Mouse (Mus musculus): Measurements from ENCODE around the gene Lhfp.
"Not testable (repeated sequence)": the region's sequence is repeated elsewhere in the genome, so short reads cannot be mapped to it uniquely, and the experiment has no call there.

Lhfp gene

DNA sequence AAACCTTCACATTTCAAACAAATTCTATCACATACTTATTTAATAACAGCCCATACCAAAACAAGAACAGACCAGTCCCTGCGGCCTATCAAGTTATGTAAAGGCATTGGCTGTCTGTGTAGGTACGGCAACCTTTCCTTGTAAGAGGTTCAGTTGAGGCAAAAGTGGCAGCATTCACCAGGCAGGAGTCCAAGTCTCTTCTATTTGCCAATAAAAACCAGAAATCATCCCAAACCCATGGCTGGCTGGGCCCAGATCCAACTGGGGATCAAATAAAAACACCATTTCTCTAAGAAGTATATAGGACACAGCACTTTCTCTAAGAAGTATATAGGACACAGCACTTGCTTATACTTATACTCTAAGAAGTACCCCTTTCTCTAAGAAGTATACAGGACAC, 171.3 kb downstream of the Lhfp start:
- DNase-seq (ENCODE audit: low spot score in 2 of 2) = no peak

DNA sequence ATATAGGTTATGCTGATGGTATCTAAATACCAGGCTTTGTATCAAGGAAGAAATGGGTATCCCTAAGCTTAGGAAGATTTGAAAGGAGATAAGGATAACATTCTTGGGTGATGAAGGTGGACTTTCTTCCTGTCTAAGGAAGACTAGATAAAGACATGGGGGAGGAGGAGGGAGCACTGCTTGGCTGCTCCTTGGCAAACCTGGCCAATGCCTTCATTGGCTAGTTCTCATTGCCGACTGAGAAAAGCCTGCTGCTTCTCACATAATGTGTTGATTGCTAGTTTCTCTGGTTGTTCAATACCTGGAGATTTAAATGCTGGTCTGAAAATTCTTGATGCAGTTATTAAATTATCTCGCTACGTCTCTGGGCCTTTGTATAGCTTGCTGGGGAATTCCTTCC, 172.0 kb downstream of the Lhfp start:
- DNase-seq (ENCODE audit: low spot score in 2 of 2) = no peak

DNA sequence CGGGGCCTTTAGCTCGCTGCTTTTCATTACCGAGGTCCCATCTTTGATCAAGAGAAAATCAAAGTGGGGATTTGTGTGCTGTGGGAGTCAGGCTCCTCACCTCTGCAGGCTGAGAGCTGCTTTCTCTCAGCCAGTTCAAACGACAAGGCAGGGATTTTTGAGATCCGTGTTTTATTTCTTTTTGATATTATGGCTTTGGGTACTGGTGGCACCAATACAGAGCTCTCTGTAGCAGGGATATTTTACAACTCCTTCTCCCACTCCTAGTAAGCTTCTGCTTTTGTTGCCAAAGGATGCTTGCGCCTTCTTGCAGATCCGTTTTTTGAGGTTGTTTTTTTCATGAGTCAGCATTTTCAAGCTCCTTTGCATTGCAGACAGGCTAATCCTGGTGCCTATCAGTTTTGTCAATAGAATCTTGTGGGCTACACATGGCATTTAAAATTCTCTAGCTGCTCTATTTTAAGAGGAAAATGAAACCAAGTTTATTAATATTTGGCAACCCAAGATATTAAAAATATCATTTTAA, 172.5 kb downstream of the Lhfp start:
- no peak for DNase-seq (ENCODE audit: low spot score in 2 of 2)

DNA sequence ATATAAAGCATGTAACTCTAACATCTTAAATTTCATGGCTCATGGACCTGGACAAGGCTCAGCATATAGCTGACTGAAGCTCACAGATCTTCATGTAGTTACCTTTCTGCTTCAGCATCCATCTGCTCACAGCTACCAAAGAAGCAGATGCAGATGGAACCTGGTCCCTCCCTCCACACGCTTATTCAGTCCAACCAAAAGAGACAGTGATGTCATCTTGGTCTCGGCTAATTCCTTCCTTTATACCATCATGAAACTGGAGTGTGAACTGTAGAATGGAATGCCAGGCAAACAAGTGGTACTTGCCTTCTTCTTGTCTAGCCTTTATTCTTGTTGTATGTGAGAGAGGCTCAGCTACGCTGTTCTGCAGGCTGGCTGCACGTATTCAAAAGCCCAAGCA, 173.1 kb downstream of the Lhfp start:
- DNase-seq (ENCODE audit: low spot score in 2 of 2) = no peak

DNA sequence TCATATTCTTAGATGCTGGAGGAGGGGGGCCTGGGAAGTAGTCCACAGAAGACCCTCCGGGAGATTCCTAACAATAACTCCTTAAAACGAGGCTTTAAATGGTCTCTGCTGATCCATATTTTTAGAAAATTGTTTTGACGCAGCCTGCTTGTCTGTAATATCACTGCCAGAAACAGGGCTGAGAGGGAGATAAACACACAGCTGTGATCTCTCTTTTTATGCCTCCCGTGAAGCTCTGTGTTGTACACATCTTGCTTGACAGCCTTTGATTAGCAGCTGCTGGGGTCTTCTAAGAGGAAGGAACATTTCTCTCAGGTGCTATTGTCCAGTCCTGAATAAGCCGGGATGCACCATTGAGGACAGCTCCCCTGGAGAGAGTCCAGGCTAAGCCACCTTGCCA, 176.4 kb downstream of the Lhfp start:
- DNase-seq (ENCODE audit: low spot score in 2 of 2) = no peak

DNA sequence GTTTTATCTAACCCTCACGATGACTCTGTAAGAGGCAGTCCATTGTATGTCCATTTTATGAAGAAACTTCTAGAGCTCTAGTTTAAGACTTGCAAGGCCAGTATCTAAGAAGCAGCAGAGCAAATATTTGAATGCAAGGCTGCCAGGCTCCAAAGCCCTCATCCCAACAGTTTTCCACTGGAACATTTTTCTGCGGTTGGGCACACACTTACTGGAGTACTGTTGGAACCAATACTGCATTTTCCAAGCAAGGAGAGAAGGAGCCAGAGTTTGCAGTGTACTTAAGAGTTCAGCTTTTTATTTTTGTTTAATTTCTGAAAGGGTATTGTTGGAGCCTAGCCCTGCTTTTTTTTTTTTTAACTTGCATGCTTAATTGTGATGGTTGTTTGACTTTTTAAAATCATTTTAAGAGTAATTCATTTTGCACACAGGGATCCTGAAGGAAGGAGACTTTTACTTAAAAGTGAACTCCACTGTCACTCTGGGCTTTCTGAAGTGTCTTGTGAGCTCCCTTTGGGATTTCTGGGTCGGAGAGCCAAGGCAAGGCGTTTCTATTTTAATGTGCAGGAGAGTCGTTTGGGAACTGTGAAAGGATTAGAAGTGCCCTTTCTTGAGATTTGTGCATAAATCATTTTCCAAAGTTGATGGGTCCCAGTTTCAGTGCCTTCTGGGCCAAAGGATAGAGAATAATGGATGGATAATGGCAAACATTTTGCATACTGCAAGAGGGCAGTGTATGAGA, 180.4 kb downstream of the Lhfp start:
- DNase-seq (ENCODE audit: low spot score in 2 of 2) = no peak

DNA sequence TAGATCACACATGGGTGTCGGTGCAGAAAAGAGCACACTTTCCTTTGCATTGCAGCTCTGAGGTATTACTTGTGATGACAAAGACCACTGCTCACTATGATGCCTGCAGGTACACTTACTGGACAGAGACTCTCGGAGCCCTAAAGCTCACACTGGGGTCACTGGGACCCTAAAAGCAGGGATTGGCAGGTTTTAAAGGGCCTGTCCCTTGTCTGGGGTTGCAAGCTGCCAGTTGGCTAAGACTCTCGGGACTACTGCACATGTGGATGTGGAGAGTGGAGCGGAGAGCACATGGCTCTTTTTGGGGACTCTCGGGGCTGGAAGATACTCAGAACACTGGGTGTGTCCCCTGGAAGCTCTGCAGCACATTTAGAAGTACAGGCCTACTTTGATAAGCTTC, 182.8 kb downstream of the Lhfp start:
- no peak for DNase-seq (ENCODE audit: low spot score in 2 of 2)

DNA sequence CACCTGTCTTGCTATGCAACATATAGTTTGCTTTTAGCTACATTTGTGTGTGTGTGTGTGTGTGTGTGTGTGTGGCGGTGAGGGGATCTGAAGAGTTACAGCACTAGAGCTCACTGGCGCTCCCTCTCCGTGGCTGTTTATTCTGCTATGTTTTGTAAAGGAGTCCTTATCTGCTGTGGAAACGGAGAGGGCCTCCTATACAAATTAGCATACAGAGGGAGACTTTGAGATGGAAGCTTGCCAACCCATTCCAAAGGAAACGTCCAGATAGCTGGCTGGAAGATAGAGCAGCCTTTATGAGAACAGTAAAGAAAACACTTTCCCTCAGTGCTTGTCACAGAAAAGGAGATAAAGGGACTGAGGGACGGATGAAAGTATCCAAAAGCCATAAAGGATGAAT, 184.4 kb downstream of the Lhfp start:
- DNase-seq (ENCODE audit: low spot score in 2 of 2) = no peak

DNA sequence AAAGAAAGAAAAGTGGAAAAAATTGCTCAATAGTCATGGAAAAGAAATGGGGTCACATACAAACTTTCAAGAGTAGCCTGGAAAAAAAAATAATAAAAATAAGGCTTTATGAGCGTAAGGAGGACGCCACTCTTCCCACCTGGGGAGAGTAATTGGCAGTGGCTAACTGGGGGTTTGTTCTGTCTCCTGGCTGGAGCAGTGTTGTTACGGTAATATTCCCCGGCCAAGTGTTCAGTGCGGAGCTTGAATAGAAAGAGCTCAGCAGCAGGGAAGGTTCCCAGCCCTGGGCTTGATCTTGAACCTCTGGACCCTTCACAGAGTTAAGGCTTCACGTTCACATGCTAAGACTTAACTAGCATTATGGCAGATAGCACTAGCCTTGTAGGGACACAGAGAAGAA, 184.9 kb downstream of the Lhfp start:
- DNase-seq (ENCODE audit: low spot score in 2 of 2) = no peak

DNA sequence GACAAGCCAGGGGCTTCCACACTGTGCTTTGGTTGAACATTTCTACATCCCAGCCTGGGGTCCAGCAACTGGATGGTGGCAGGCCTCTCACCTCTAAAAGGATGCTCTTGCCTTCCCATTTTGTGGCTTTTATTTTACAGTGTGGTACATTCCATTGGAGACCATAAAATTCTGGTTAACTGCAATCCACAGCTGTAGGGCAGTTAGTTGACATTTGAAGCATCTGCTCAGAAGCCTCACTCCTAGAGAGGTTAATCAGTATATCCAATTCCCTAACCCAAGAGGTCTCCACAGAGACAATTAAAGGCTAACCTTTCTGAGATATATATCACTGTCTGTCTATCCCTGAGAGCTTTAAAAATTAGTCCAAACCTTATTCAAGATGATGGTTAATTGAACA, 186.5 kb downstream of the Lhfp start:
- no peak for DNase-seq (ENCODE audit: low spot score in 2 of 2)

DNA sequence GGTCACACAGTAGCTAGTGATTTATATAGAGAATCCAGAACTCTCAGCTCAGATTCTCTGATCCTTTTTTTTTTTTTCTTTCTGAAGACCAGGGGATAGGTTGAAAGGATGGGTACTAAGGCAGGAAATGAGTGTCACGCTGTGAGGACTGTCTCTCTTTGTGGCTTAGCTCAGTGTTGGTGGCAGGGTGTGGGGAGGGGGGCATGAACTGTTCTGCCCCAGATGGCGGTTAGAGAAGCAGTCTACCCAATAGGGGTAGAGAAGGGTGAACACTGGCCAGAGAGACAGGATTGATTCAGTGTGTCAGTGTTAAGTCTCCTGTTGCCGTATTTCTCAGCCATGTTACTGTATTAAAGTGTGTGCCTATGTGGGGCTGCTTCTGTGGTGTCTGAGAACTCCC, 189.2 kb downstream of the Lhfp start:
- no peak for DNase-seq (ENCODE audit: low spot score in 2 of 2)

DNA sequence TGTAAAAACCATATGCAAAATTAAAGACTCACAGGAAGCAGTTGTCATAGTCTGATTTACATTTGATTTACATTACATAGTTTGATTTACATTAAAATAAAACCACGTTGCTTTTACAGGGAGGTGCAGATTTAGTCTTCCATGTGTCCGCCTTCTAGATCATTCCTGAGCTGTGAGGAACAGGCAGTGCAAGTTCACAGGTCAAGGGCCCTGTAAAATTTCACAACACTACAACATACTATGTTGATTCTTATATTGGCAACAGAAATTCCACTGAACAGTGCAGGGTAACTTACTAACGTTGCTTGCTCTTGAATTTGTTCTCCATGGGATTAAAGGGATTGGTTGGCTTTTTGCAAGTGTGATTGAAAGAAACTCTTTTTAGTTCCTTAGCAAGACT, 189.8 kb downstream of the Lhfp start:
- no peak for DNase-seq (ENCODE audit: low spot score in 2 of 2)

DNA sequence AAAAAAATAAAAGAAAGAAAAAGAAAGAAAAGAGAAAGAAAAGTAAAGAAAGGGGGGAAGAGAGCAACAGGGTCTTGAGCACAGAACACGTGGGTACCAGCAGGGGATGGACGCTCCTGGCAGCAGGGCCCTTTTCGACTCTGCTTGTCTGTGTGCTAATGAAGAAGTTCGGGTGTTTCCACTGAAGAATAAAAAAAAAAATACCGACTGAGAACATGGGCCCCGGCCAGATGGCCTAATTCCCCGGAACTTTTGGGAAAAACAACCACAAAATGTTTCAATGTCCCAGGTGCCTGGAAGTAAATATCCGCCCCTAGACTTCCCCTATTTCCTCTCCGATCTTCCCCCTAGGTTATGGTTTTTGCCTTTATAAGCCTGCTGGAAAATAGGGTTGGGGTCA, 191.1 kb downstream of the Lhfp start:
- not testable (repeated sequence) for DNase-seq (ENCODE audit: low spot score in 2 of 2)

DNA sequence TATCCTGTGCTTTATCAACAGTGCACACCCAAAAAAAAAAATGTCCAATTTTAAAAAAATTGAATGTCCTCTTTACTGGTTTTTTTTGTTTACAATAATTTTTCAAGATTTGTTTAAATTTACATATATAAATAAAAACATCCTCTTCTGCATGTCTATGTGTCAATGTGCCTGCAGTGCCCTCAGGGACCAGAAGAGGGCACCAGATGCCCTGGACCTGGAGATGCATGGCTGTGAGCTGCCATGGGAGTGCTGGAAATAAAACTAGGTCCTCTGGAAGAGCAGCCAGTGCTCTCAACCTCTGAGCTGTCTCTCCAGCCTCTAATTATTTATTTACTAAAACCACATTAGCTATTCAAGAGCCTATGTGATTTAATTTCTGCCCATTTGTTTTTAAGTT, 193.4 kb downstream of the Lhfp start:
- DNase-seq (ENCODE audit: low spot score in 2 of 2) = no peak

DNA sequence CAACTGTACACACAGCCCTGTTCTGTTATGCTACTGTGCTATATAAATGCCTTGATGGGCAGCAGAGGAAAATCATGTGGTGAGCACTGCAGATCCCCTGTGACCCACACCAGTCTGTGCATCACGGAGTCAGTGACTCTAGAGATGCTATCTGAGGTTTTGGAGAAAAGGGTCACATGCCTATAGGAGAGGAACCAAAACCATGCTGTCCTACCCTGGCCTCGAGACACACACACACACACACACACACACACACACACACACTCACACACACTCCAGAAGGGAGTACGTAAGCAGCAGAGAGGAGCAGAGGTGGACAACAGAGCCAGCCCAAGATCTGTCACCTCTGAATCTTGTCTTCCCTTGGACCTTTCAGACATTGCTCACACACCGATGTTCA, 195.1 kb downstream of the Lhfp start:
- DNase-seq (ENCODE audit: low spot score in 2 of 2) = no peak

DNA sequence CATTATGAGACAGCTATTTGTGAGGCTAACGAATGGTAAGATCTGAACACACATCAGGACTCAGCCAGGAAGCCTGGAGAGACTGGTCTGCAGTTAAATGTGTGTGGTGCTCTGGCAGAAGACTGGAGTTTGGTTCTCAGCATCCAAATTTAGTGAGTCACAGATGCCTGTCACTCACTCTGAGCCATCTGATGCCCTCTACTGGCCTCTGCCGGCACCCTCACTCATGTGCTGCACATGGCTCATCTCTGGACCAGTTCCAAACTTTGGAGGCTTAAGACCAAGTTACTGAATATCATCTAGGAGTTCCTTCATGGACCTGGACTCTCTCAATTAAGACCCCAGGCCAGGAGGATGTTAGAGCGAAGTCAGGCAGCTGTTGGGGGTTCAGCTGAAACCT, 198.8 kb downstream of the Lhfp start:
- DNase-seq (ENCODE audit: low spot score in 2 of 2) = no peak

DNA sequence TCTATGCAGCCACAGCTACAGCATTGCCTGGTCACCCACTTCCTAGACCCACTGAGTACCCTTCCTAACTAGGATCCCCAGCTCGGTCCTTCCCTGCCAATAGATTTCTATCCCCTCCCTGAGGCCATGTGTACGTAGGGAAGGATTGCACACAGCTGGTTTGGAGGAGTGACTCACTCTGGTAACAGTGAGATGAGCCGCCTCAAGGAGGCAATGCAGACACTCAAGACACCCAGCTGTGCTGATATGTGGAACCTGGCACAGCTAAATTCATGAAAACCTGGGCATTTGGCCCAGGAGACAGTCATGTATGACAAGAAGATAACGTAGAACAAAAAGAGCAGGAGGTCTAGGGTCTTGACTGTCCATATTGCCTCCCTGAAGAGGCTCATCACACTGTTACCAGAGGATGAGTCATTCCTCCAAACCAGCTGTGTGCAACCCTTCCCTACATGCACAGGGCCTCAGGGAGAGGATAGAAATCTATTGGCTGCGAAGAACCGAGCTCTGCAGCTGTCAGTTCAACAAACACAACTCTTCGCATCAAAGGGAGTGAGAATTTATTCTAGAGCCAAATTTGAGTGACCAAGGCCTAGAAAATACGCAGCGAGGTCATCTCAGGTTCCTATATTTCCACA, 204.4 kb downstream of the Lhfp start:
- DNase-seq (ENCODE audit: low spot score in 2 of 2) = no peak

DNA sequence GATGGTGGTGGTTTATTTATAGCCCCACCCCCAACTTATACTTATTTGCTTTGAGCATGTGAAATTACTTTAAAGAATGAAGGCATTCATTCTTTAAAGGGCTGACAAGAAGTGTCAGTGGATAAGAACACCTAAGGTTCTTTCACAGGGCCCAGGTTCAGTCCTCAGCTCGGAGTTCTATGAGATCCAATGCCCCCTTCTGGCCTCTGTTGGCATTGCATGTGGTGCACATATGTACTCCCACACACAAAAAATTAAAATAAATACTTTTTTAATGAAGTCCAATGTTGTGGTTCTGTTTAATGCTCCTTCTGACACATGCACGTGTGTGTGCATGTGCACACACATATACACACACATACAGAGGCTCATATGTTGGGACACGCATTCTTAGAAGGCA, 205.8 kb downstream of the Lhfp start:
- DNase-seq (ENCODE audit: low spot score in 2 of 2) = no peak

DNA sequence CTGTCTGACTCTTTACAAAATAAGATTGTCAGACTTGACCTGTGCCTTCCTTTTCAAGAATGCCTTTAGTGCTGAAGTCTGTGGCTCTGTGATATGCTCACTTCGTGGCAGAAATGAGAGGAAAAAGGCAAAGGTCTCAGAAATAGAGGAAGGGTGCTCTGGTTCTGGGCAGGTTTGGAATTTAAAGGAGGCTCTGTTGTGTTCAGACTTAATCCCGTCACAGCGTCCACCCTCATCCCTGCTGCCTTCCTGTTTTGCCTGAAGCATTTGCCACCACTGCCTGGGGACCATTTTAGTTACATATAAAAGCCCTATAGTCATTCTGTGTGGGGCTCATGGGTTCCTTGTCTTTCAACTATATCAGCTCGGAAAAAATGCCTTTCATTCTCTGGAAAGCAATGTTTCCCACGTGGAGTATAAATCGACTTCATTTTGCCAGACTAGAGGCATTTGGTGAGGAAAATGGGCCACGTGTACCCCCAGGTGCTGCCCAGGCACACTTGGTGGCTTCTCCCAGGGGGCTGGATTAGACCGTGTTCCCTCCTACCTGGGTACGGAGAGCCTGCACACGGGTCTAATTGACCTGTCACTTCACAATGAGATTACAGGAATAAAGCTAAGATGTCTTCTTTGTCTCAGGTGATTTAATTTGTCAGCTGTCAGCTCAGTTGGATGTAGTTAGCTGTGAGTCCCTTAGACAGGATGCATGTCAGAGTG, 207.0 kb downstream of the Lhfp start:
- no peak for DNase-seq (ENCODE audit: low spot score in 2 of 2)

DNA sequence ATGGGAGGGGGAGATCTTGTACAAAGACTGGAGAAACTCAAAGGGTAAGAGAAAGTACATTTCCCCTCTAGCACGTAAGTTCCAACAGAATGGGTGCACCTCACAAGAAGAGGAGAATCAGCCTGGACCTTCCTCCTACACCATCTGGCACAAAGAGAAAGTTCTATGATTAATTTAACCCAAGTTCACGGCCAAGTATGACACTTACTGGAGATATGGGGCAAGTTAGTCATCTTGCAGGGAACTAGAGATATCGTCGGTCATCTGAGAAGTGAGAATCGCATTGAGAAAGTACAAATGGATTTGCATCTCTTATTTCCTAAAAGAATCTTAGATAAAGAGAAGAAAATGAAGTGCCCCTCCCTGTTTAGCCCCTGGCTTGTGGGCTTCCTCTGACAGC, 211.2 kb downstream of the Lhfp start:
- no peak for DNase-seq (ENCODE audit: low spot score in 2 of 2)

DNA sequence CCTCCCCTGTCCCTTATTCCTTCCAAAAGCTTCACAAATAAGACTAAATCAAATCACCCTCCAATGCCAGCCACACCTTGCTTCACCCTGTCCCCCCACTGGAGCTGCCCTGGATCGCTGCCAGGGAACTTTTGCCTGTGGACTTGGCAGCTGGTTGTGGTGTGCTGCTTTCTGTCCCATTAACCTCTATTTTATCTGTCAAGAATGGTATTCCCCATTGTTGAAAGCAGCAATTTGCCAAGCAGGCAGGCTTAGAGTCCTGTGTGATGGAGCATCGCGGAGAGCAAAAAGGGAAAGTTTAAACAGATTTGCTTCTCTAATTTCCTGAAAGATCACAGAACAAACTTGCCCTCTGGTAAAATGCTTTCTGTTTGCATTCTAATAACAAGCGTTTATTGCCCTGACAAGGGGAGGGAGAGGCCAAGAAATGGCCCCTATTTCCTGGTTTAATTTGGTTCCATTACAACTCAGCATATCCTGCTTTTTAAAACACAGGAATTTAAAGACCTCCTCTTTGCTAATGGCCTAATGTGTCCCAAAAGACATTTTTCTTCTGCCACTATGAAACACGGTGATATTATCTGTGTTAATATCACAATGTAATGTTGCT, 212.0 kb downstream of the Lhfp start:
- DNase-seq (ENCODE audit: low spot score in 2 of 2) = peak; percentile 28 to 63

DNA sequence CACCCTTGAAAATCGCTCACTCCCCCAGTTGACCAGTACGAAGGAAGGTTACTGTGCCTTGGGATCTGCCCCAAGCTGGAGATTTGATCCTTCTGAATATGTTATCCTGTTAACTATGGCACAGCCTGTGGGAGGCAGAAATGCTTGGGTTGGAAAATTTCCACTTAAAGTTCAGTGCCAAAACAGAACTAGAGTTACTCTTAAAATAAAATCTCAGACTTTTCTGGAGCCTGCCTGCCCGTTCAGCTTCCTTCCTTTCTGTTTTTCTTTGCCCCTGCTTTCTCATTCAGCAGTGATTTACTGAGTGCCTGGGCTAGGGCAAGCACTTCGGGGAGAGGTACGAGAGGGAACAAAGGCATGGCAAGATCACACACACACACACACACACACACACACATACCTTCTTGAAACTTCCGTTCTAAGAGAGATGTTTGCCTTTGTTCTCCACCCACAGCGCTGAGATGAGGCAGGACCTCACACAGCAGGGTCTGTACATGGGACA, 217.4 kb downstream of the Lhfp start:
- no peak for DNase-seq (ENCODE audit: low spot score in 2 of 2)
